Mouse (Mus musculus) CH12.LX (cell line): ENCODE results near the gene Arhgef33.

Experiments
- BHLHE40 ChIP-seq: IDR thresholded peaks from 2 replicates; pipeline ENCODE4 v1.6.1; 2011; ENCODE audit warnings: mild to moderate bottlenecking, low read depth, low read length, improper control_type of control experiment
- CTCF ChIP-seq, 2 experiments: IDR thresholded peaks in 1 of 2; conservative IDR thresholded peaks in 1 of 2; 2 replicates each; pipeline ENCODE4 v1.5.1; 2011 to 2012; ENCODE audit warnings: low read depth in 2 of 2, low read length in 2 of 2, improper control_type of control experiment in 1 of 2, inconsistent platforms in 1 of 2, mild to moderate bottlenecking in 1 of 2, moderate library complexity in 1 of 2
- EP300 ChIP-seq: IDR thresholded peaks from 2 replicates; pipeline ENCODE4 v1.6.1; 2011; ENCODE audit warnings: low read length, improper control_type of control experiment
- HCFC1 ChIP-seq: IDR thresholded peaks from 2 replicates; pipeline ENCODE4 v1.6.1; 2012; ENCODE audit warnings: low read depth, mild to moderate bottlenecking, inconsistent platforms, low read length, improper control_type of control experiment
- MAX ChIP-seq: IDR thresholded peaks from 2 replicates; pipeline ENCODE4 v1.6.1; 2011; ENCODE audit warnings: low read length, improper control_type of control experiment
- MAZ ChIP-seq: IDR thresholded peaks from 2 replicates; pipeline ENCODE4 v1.6.1; 2012; ENCODE audit warnings: low read depth, mild to moderate bottlenecking, inconsistent platforms, low read length, improper control_type of control experiment, moderate library complexity
- MXI1 ChIP-seq: IDR thresholded peaks from 2 replicates; pipeline ENCODE4 v1.6.1; 2011; ENCODE audit warnings: mild to moderate bottlenecking, low read depth, low read length, improper control_type of control experiment
- NELFE ChIP-seq: IDR thresholded peaks from 2 replicates; pipeline ENCODE4 v1.6.1; 2011; ENCODE audit warnings: low read depth, low read length, improper control_type of control experiment
- NRF1 ChIP-seq: IDR thresholded peaks from 2 replicates; pipeline ENCODE4 v1.6.1; 2014; ENCODE audit warnings: low read depth, mild to moderate bottlenecking, inconsistent platforms, low read length, improper control_type of control experiment, moderate library complexity
- POLR2A ChIP-seq: IDR thresholded peaks from 2 replicates; pipeline ENCODE4 v1.6.1; 2011; ENCODE audit warnings: low read depth, mild to moderate bottlenecking, improper control_type of control experiment, low read length
- TBP ChIP-seq: conservative IDR thresholded peaks from 2 replicates; pipeline ENCODE4 v1.6.1; 2011; ENCODE audit warnings: low read depth, low read length, improper control_type of control experiment
- UBTF ChIP-seq: IDR thresholded peaks from 2 replicates; pipeline ENCODE4 v1.6.1; 2012; ENCODE audit warnings: low read depth, mild to moderate bottlenecking, inconsistent platforms, low read length, improper control_type of control experiment, moderate library complexity
- USF2 ChIP-seq: conservative IDR thresholded peaks from 2 replicates; pipeline ENCODE4 v1.6.1; 2011; ENCODE audit warnings: low read depth, low read length, improper control_type of control experiment
- ZMIZ1 ChIP-seq: IDR thresholded peaks from 2 replicates; pipeline ENCODE4 v1.6.1; 2012; ENCODE audit warnings: low read depth, mild to moderate bottlenecking, inconsistent platforms, low read length, improper control_type of control experiment

GRCm38 (mm10) chr17:80398243-80398642 lies 91.0 kb downstream of the Arhgef33 start:
- no peak for TF ChIP-seq NELFE
- no peak for TF ChIP-seq NRF1
- no peak for TF ChIP-seq CTCF (conservative IDR thresholded peaks at IDR 0.05 in 1 of 2, IDR thresholded peaks at IDR 0.05 in 1 of 2; ENCODE audit: low read depth in 2 of 2, low read length in 2 of 2)
- TF ChIP-seq USF2 = no peak
- TF ChIP-seq POLR2A = no peak
- no peak for TF ChIP-seq UBTF
- TF ChIP-seq HCFC1 = no peak
- no peak for TF ChIP-seq MAZ
- no peak for TF ChIP-seq EP300
- TF ChIP-seq MAX = no peak
- TF ChIP-seq BHLHE40 = no peak
- TF ChIP-seq MXI1 = no peak
- no peak for TF ChIP-seq ZMIZ1
- no peak for TF ChIP-seq TBP
